Mouse (Mus musculus) lung, postnatal 0 days (tissue): ENCODE measurements at regions not wholly inside any gene's neighbourhood (a gene's known extent, or its start where the extent isn't known, plus 50 kb on each side); places are given as distances from the start of the nearest gene placed in this dataset.

Experiments
- CTCF ChIP-seq: IDR thresholded peaks from 2 replicates; pipeline ENCODE4 v1.5.1; 2016; ENCODE audit warnings: antibody characterized with exemption, mild to moderate bottlenecking
- EP300 ChIP-seq: IDR thresholded peaks from 2 replicates; pipeline ENCODE4 v1.6.1; 2016; ENCODE audit warnings: antibody characterized with exemption, mild to moderate bottlenecking, control low read depth

DNA sequence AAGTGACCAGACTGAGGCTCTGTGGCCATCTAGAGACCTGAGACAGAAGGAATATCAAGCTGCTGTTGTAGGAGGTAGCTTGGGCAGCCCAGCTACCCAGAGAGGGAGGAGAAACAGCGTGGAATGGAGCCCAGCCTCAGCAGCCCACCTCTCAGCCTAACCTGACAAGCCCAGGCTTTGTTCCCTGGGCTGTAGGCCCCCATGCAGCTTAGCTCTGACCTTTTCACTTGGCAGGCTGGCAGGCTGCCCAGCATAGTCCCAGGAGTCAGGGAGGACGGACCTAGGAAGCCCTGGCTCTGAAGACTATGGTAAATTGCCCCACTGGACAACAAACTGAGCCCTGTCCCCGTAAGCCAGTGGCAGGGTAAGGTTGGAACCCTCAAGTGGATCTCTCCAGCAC, 141.8 kb upstream of the Csf3r start:
- TF ChIP-seq CTCF = no peak
- no peak for TF ChIP-seq EP300
